Mouse (Mus musculus) activated CD4-positive, CD25-positive, alpha-beta regulatory T cell, adult 4 months (primary cell): Measurements from ENCODE around the gene Loxl3. TPM values are rescaled to one million over a fixed set of nuclear protein-coding genes. Genes with fewer than 3 reads are reported as not detected.

Experiments
- ATAC-seq: one replicate; pipeline ENCODE4 v1.8.0; 2017
- polyA plus RNA-seq, 2 experiments: library from polyadenylated mRNA; unstranded; fragments of 100-300 nt; shearing (Covaris generic); gene quantifications; one replicate each; pipeline ENCODE4 v1.2.1; 2017

Gene Loxl3
- polyA plus RNA-seq, 2 experiments from 2014 or later = 0.26 TPM; not detected in 1

DNA sequence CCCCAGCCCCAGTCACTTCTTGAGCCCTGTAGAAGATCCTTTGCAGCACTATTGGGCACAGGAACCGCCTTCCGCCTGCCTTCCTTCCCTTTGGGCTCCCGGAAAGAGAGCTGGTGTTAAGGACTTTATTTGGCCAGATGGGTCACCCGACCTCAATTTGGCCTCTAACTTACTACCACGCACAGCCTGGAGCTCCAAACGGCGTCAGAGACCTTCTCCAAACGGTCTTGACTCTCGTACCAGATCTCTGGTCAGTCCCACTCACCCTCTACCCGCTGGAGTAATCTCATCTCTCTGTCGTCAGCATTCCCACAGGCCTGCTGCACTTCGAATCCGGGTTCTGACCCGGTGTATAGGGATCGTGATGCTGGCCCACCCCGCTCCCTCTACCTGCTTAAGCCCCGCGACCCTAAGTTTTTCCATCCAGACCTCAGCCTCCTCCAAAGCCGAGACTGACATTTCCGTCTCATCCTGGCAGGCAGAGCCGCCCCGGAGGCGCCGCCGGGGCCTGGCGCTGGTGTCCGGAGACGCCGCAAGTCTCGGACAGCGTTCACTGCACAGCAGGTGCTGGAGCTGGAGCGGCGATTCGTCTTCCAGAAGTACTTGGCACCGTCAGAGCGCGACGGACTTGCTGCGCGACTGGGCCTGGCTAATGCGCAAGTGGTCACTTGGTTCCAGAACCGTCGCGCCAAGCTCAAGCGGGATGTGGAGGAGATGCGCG, 53.4 kb downstream of the Loxl3 start:
- no peak for ATAC-seq

DNA sequence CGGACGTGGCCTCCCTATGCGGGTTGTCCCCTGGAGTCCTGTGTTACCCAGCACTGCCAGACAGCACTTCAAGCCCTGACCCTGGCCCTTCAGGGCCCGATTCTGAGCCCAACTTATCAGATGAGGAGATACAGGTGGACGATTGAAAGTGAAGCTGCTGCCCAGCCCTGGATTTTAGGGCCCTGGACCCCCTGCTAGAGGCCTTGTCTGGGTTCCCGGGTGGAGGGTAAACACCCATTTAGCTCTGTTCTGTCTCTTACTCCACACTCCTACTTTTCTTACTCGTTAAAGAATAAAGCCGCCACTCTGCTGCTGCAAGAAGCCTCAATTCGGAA, 53.9 kb downstream of the Loxl3 start:
- no peak for ATAC-seq

DNA sequence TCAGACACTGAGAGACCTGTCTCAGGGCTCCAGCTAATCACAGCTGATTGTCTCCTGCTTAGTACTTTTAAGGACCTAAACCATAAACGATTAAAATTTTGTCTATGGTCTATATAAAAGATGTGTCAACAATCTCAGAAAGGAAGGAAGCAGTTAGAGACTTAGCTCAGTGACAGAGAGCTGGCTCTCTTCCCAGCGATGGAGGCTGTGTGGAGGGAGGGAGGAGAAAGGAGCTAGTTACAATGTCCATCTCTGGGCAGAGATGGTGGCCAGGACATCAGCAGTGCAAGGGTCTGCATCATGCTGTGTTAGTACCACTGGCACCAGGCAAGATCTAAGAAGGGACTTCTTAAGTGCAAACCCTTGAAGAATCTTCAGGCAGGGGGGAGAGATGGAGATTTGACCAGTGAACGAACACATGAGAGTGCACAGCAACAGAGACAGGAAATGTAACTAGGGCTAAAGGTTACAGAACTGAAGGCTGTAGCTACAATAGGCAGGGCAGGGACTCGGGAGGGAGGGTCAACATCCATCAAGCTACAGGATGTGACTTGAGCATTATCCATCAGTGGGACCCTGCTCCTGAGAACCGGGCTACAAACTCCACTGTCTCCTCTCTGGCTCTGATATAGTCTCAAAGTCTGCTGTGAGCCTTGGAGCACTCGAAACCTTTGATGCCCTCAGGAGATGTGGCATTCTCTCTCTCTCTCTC, 58.6 kb downstream of the Loxl3 start:
- no peak for ATAC-seq

DNA sequence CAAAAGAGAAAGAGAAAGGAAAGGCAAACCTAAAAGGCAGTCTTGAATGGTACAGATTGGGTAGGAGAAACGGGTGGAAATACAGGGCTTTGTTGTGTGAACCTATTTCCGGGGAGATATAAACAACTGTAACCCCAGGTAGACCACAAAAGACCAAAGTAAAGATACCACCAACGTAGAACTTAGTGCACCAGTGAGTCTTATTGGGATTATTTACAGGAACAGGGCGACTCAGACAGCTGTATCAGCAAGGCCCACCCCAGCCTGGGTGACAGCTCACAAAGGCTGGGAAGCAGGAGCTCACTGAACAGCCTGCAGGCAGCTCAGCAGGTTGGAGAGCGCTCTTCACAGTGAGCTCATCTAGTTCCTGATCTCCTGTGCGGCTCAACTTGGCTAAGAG, 62.0 kb downstream of the Loxl3 start:
- ATAC-seq = peak; percentile 96

DNA sequence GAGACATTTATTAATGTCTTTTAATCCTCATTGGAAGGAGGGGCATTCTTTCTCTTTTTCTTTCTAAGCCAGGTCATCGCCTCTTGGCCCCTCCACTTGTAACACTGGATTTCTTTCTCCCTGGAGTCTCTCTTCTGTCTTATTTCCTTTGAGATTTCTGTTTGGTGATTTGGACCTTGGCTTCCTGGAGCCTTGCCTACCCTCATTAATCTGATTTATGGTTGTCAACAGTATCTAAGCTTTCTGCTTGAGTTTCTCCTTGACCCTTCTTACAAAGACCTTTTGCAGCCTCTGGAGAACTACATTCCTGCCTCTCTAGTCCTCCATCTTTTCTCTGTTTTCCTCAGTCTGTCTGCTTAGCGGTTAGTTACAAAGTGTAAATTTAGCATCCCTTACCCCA, 64.4 kb downstream of the Loxl3 start:
- ATAC-seq = no peak

DNA sequence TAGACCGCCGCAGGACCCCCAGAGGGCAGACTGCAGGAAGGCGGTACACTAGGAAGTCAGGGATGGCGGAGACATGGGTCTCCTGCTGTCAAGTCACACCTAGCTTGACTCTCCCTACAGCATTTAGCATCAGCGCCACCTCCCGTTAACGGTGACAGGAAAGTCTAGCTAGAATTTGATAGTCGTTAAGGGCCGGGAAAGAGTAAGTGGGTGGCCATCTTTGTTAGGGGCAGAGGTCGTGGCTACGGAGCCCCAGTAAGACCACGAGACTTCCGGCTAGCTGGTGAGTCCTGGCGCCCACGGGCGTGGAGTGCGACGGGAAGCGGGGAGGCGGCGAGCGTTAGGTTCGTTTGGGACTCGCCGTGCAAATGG, 67.3 kb downstream of the Loxl3 start, which contains the start of the genes Ccdc142 and Gm42688:
Ccdc142 (plus strand) TSS at position 286 of the 372 bp plus-strand sequence.
Gm42688 (plus strand) TSS at position 302 of the 372 bp plus-strand sequence.
- ATAC-seq = peak; percentile 86

DNA sequence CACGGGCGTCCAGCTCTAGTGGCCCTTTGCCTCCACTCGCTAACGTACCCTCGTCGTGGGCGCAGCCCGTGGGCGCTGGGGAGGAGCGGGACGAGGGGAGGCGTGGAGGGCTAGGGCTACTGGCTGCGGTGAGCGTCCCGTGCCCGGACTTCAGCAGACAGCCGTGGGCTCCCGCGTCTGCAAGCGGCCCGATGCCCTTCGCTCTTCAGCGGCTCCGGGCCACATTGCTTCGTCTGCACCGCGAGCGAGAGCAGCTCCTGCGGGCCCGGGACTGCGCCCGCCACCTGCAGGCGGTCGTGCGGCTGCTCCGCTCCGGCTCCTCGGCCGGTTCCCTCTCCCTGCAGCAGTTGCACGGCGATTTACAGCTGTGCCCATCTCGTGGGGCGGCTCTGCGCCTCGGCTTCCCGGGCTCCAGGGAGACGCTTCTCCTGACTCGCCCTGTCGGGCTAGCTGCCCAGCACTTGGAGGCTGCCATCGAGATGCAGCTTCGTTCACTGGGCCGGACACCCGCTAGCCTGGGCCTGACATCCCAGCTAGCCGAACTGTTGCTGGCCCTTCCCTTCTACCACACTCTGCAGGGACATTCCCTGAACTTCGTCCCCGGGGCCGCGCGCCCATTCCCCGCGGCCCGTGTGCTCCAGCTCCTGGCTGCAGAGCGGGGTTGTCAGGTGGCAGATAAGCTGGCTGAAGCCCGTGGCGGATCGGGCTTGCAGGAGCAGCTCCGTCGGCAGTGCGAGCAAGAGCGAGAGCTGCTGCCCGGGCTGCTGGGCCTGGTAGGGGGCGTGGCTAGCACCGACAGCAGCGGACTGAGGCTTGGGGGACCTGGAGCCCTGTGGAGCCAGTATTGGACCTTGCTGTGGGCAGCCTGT, 67.9 kb downstream of the Loxl3 start:
- peak; percentile 77 for ATAC-seq

Other genes with a start within 250 kb of the Loxl3 start
- 1 to 10 TPM; 2.7 to 3.8 TPM for gene Sema4f, start 94.4 kb upstream of the Loxl3 start, polyA plus RNA-seq
- 1 to 10 TPM in 1 of 2 experiments, under 1 TPM in 1; 0.74 to 1.4 TPM for gene M1ap, start 87.3 kb upstream of the Loxl3 start, polyA plus RNA-seq
- gene Dok1, start 702 bp upstream of the Loxl3 start, polyA plus RNA-seq = 10 to 100 TPM; 26.3 to 47.2 TPM
- gene Aup1, start 20.3 kb downstream of the Loxl3 start, polyA plus RNA-seq = 100 to 1,000 TPM; 432 to 455 TPM
- gene Htra2, start 21.1 kb downstream of the Loxl3 start, polyA plus RNA-seq = 10 to 100 TPM; 19.0 to 22.2 TPM
- gene Dqx1, start 23.7 kb downstream of the Loxl3 start, polyA plus RNA-seq = 1 to 10 TPM; 1.5 to 1.6 TPM
- not detected for gene Tlx2, start 36.1 kb downstream of the Loxl3 start, polyA plus RNA-seq
- 10 to 100 TPM; 31.2 to 35.9 TPM for gene Pcgf1, start 43.7 kb downstream of the Loxl3 start, polyA plus RNA-seq
- not detected for gene Lbx2, start 52.2 kb downstream of the Loxl3 start, polyA plus RNA-seq
- gene Ccdc142, start 67.4 kb downstream of the Loxl3 start, polyA plus RNA-seq = not detected
- gene Gm42688, start 67.4 kb downstream of the Loxl3 start, polyA plus RNA-seq = 1 to 10 TPM in 1 of 2 experiments, under 1 TPM in 1; 0.52 to 1.0 TPM
- 10 to 100 TPM; 63.9 to 66.3 TPM for gene Mrpl53, start 74.9 kb downstream of the Loxl3 start, polyA plus RNA-seq
- gene Mogs, start 81.3 kb downstream of the Loxl3 start, polyA plus RNA-seq = 10 to 100 TPM in 1 of 2 experiments, 1 to 10 TPM in 1; 8.7 to 12.5 TPM
- 10 to 100 TPM; 21.2 to 31.7 TPM for gene Wbp1, start 87.4 kb downstream of the Loxl3 start, polyA plus RNA-seq
- gene Ino80b, start 91.3 kb downstream of the Loxl3 start, polyA plus RNA-seq = 1 to 10 TPM; 1.3 to 2.4 TPM
- gene Rtkn, start 101.3 kb downstream of the Loxl3 start, polyA plus RNA-seq = not detected
- gene Wdr54, start 122.2 kb downstream of the Loxl3 start, polyA plus RNA-seq = under 1 TPM in 1 of 2 experiments, not detected in 1; 0.73 TPM
- not detected for gene 1700003E16Rik, start 122.2 kb downstream of the Loxl3 start, polyA plus RNA-seq
- 10 to 100 TPM; 12.7 to 24.6 TPM for gene Dctn1, start 131.7 kb downstream of the Loxl3 start, polyA plus RNA-seq
- under 1 TPM; 0.48 to 0.76 TPM for gene Slc4a5, start 185.7 kb downstream of the Loxl3 start, polyA plus RNA-seq